Mouse (Mus musculus) ES-E14 (cell line): ENCODE data around the gene Cmya5.

Source experiments
- CHD2 ChIP-seq: IDR thresholded peaks from 2 replicates; pipeline ENCODE4 v1.6.1; 2014; ENCODE audit warnings: mild to moderate bottlenecking, low read depth, low read length, inconsistent platforms
- HCFC1 ChIP-seq: IDR thresholded peaks from 2 replicates; pipeline ENCODE4 v1.6.1; 2012; ENCODE audit warnings: low read length, inconsistent platforms, borderline replicate concordance; ENCODE audit not compliant: insufficient read depth
- MAFK ChIP-seq: IDR thresholded peaks from 2 replicates; pipeline ENCODE4 v1.6.1; 2014; ENCODE audit warnings: mild to moderate bottlenecking, low read depth, low read length, inconsistent platforms; ENCODE audit not compliant: insufficient read depth
- ZC3H11A ChIP-seq: IDR thresholded peaks from 2 replicates; pipeline ENCODE4 v1.6.1; 2012; ENCODE audit warnings: low read depth, mild to moderate bottlenecking, inconsistent platforms, low read length, borderline replicate concordance

DNA sequence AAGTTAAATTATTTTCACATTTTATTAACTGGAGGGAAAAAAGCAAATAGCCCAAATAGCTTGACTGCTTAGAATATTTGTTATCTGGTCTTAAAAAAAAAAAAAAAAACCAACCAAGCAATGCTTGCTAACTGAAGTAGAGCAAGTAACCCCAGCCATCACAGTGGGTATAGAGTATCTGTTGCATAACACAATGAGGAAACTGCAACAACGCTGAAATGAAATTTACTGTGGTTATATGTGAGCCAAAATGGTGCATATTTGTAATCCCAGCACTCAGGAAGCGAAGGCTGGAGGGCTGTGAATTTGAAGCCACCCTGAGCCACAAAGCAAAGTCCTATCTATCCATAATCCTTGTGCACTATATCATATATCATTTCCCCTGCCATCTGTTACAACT lies 35.0 kb upstream of the Cmya5 start:
- no peak for TF ChIP-seq MAFK
- no peak for TF ChIP-seq HCFC1
- TF ChIP-seq ZC3H11A: no peak
- TF ChIP-seq CHD2: no peak
